Mouse (Mus musculus) forebrain, embryonic 10.5 days (tissue): ENCODE measurements around the gene Lmx1b. TPM values are rescaled to one million over a fixed set of nuclear protein-coding genes. Genes with fewer than 3 reads are reported as not detected.

Experiments used
- DNase-seq: peaks from one replicate; pipeline ENCODE4 v3.0.0-alpha.2; 2017; ENCODE audit warnings: low spot score; ENCODE audit errors: extremely low spot score
- H3K27ac ChIP-seq: fragments of 300-500 bp; sonication (generic); 2 replicates; pipeline ENCODE4 v1.5.1; 2016; ENCODE audit warnings: mild to moderate bottlenecking
- H3K27me3 ChIP-seq: fragments of 300-500 bp; sonication (generic); 2 replicates; pipeline ENCODE4 v1.6.1; 2016; ENCODE audit warnings: mild to moderate bottlenecking; ENCODE audit not compliant: poor library complexity, severe bottlenecking
- H3K36me3 ChIP-seq: fragments of 300-500 bp; sonication (generic); replicated peaks from 2 replicates; pipeline ENCODE4 v1.6.1; 2016; ENCODE audit warnings: mild to moderate bottlenecking, moderate library complexity
- H3K4me1 ChIP-seq: fragments of 300-500 bp; sonication (generic); 2 replicates; pipeline ENCODE4 v1.6.1; 2016
- H3K4me3 ChIP-seq: fragments of 300-500 bp; sonication (generic); 2 replicates; pipeline ENCODE4 v1.5.1; 2016; ENCODE audit warnings: mild to moderate bottlenecking, moderate library complexity
- H3K9me3 ChIP-seq: fragments of 300-500 bp; sonication (generic); 2 replicates; pipeline ENCODE4 v1.6.1; 2016; ENCODE audit warnings: mild to moderate bottlenecking, moderate library complexity
- WGBS: fragments of 180-500 bp; shearing (Covaris S2); methylation state at CpG from one replicate; pipeline ENCODE4 v1.1.7; 2016; 5-methylcytosine and 5-hydroxymethylcytosine counted together
- polyA plus RNA-seq: library from polyadenylated mRNA; unstranded; fragments of >200 nt; fragmentation: Nextera tagmentation; extraction: Ambion mirVana; gene quantifications from 2 replicates; pipeline ENCODE4 v1.2.1, GENCODE M21; 2016

Gene Lmx1b
- polyA plus RNA-seq, 1 experiment from 2014 or later: 1.3 TPM

DNA sequence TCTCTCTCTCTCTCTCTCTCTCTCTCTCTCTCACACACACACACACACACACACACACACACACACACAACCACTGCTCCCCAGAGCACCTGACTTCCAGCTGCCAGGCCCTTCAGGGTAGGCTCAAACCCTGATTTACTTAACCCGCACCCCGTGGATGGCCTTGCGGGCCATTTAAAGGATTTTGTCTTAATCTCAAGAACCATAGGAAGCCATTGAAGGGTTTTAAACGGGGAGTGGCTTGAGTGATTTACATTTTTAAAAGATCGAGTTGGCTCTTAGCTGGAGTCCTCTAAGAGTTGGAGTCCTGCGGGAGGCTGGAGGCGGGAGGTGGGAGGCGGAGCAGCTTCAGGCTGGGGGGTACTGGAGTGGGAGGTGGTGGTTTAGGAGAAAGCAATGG is 58.4 kb downstream of the Lmx1b start:
- peaks cover 68% of the 10 kb centered on the region for H3K4me1 ChIP-seq
- no peak overlapping the region for H3K27ac ChIP-seq

DNA sequence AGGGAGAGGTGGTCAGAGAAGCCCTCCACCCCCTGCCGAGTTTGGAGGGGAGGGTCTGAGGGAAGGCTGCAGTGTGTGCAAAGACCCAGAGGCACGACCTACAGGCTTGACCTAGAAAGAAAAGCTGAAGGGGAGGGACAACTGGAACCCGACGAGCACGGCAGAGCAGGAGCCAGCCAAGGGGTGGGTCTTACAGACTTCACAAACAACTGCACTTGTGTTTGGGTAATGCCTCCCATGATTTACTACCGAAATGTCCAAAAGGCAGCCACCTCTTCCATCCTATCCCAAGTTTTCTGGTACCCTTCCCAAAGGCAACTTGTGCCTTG is 58.9 kb downstream of the Lmx1b start:
- peaks cover 71% of the 10 kb centered on the region for H3K4me1 ChIP-seq
- H3K27ac ChIP-seq: no peak overlapping the region
- DNase-seq: peak; percentile 44
- 1% methylated on average over 6 of the region's 6 CpGs for WGBS
- no peaks in the 10 kb centered on the region for H3K9me3 ChIP-seq
- H3K27me3 ChIP-seq: peaks cover 100% of the 10 kb centered on the region
- no peaks in the 10 kb centered on the region for H3K36me3 ChIP-seq
- peak overlapping the region; percentile 39 for H3K4me3 ChIP-seq

More for the DNA sequence above, 58.4 kb downstream of the Lmx1b start:
- H3K36me3 ChIP-seq: no peaks in the 10 kb centered on the region
- peaks cover 100% of the 10 kb centered on the region for H3K27me3 ChIP-seq
- WGBS: 2% methylated on average over 8 of the region's 8 CpGs
- H3K4me3 ChIP-seq: peak overlapping the region; percentile 39; the same call in 1 of the 2 replicates
- no peaks in the 10 kb centered on the region for H3K9me3 ChIP-seq
- DNase-seq: no peak

DNA sequence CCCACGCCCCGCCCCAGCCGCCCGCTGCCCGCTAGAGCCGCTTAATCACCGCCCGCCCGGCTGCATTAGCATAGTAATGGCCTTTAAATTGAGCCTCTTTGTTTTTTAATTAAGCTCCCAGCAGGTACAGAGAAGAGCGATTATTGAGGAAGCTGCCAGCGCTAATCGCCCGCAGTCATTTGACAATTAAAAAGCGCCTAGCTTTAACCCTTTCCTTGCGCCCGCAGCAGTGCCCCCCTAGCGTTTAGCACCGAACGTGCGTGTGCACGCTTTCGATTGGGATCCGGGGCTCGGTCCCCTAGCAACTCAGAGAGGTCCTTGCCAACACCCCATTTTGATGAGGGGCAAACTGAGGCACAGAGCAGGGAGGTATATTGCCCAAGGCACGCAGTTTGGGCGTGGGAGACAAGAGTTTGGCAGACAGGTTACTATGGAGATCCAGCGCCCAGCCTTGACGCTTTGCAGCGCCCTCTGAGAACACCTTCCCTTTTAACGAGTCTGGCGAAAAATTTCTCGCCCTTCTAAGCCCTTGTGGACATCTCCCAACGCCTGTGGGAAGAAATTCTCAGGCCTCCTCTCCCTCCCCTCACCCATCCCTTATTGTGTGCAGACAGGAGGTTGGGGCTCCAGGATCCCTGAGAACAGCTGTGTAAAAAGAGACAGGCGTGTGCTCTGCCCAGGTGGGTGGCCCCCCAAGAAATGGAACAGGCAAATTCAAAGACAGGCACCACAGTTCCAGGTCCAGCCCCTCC is 59.4 kb downstream of the Lmx1b start:
- Histone ChIP-seq H3K36me3 (no peaks in the 10 kb centered on the region), H3K9me3 (no peaks in the 10 kb centered on the region), H3K27me3 (peaks cover 100% of the 10 kb centered on the region), H3K27ac (no peak overlapping the region), H3K4me1 (peaks cover 68% of the 10 kb centered on the region), H3K4me3 (peak overlapping the region; percentile 39)
- WGBS: under 1% methylated on average over 34 of the region's 34 CpGs
- DNase-seq: peak; percentile 48

DNA sequence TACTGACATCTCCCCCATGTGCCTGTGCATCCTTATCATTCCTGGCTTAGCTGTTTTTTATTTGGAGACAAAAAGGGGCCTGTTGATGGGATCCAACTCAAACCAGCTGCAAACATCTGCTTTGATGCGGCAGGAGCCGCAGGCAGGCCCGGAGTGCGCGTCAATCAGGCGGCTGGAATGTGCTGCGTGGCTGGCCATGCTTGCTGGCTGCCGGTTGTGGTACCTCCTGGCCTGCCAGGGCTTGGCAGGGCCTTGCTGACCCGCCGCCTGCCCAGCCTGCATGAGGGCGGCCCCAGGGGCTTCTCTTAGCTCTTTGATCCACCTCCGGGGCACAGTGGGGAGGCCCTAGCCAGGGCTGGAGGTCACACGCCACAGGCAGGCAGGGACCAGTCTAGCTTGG is 64.9 kb downstream of the Lmx1b start:
- peaks cover 100% of the 10 kb centered on the region for H3K27me3 ChIP-seq
- no peaks in the 10 kb centered on the region for H3K9me3 ChIP-seq
- no peaks in the 10 kb centered on the region for H3K36me3 ChIP-seq
- H3K4me1 ChIP-seq: peaks cover 36% of the 10 kb centered on the region
- WGBS: 27% methylated on average over 13 of the region's 13 CpGs
- DNase-seq: peak; percentile 47
- no peak overlapping the region for H3K4me3 ChIP-seq
- H3K27ac ChIP-seq: peak overlapping the region; percentile 16; the same call in 1 of the 2 replicates

DNA sequence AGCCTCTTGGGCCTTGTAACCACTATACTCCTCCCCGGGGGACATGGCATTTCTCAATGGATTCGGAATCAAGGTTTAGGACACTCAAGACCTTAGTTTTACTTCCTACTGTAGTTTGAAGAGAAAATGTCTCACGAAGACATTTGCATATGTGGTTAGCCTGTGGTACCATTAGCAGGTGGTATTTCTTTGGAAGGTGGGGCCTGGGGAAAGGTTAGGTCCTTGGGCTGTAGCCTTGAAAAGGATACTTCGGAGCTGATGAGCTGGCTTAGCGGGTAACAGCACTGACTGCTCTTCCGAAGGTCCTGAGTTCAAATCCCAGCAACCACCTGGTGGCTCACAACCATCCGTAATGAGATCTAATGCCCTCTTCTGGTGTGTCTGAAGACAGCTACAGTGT is 67.2 kb downstream of the Lmx1b start:
- Histone ChIP-seq H3K27ac (no peak overlapping the region), H3K27me3 (peaks cover 100% of the 10 kb centered on the region), H3K36me3 (no peaks in the 10 kb centered on the region), H3K4me3 (no peak overlapping the region), H3K4me1 (peaks cover 39% of the 10 kb centered on the region), H3K9me3 (no peaks in the 10 kb centered on the region)
- no peak for DNase-seq
- 93% methylated on average over 7 of the region's 7 CpGs for WGBS

DNA sequence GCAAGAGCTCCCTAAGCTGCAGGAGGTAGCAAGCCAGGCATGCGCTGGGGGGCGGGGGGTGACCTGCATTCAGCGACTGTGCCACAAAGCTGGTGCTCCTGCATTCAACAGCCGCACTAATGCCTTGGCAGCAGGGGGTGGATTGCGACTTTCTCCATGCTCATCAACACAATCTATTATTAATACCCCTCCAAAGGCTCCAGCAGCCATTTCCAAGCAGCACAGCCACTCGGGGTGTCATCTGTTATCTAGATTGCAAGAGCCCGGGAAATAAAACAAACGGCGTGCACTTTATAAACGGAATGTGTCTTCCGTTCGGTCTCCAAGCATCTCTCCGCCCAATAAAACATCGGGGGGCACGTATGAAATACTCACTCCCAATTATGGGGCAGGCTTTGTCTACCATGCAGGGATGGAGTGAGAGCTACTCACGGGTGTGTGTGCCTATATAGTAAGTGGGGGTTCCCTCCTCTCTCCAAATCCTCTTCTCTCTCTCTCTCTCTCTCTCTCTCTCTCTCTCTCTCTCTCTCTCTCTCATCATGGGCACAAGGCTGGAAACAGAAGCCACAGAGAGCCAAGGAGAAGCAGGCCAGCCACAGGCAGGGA is 69.0 kb downstream of the Lmx1b start:
- Histone ChIP-seq H3K4me1 (peaks cover 43% of the 10 kb centered on the region), H3K4me3 (no peak overlapping the region), H3K36me3 (no peaks in the 10 kb centered on the region), H3K27me3 (peaks cover 100% of the 10 kb centered on the region), H3K9me3 (no peaks in the 10 kb centered on the region), H3K27ac (no peak overlapping the region)
- WGBS: 41% methylated on average over 16 of the region's 16 CpGs
- no peak for DNase-seq

DNA sequence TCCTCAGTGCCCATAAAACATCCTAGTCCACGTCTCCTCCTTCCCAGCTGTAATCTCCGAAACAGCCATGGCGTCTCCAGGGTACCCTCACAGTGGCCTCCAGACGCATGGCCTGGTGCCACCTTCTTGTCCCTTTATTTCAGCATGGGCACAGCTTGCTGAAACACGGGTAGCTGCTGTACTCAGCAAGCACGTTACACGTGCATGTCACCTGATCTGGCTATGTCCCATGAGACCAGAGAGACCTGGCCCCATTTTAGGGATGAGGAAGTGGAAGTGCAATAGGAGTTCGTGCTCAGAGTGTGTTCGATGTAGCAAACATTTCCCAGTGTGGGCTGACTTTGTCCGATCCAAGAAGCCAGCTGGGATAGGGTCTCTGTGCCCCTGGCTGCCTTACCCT is 70.6 kb downstream of the Lmx1b start:
- peaks cover 100% of the 10 kb centered on the region for H3K27me3 ChIP-seq
- WGBS: 80% methylated on average over 10 of the region's 10 CpGs

DNA sequence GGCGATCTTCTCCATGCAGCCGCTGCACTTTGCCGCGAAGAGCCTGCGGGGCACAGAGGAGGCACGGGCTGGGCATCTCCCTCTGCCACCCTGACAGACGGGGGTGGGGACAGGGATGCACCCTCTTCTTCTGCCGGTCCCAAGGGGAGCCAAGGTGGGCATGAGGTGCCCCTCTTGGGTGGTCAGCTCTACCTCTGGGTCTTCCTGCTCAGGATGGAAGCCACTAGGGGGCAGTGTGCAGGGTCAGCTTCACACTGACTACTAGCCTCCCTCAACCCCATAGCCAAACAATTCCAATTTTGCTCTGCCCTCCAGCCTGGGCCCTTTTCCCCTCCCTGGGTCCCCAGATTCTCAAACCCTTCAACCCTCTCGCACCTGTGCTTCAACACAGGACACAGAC is 71.1 kb downstream of the Lmx1b start:
- WGBS: 35% methylated on average over 9 of the region's 9 CpGs
- no peak overlapping the region for H3K27ac ChIP-seq
- peaks cover 100% of the 10 kb centered on the region for H3K27me3 ChIP-seq
- DNase-seq: peak; percentile 63
- H3K4me3 ChIP-seq: no peak overlapping the region
- no peaks in the 10 kb centered on the region for H3K36me3 ChIP-seq
- H3K4me1 ChIP-seq: peaks cover 31% of the 10 kb centered on the region
- H3K9me3 ChIP-seq: no peaks in the 10 kb centered on the region

More for the DNA sequence above, 70.6 kb downstream of the Lmx1b start:
- Histone ChIP-seq H3K9me3 (no peaks in the 10 kb centered on the region), H3K27ac (no peak overlapping the region), H3K36me3 (no peaks in the 10 kb centered on the region), H3K4me3 (no peak overlapping the region), H3K4me1 (peaks cover 33% of the 10 kb centered on the region)
- DNase-seq: no peak

DNA sequence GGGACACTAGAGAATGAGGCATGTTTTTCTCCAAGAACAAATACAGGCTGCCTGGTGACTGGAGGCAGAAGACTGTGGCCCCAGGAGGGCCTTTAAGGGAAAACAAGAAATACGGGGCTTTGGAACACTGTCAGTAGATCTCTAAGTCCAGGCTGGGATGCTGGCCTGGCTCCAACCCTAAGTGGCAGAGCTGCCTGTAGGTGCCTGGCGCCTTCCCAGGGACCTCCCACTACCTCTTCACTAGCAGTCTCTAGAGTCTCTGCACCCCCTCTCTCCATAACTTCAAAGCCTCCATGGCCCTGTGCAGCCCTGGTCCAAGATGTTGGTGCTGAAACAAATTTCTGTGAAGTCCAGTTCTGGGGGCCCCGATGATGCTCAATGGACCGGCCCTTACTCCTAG is 74.4 kb downstream of the Lmx1b start:
- Histone ChIP-seq H3K27ac (no peak overlapping the region), H3K9me3 (no peaks in the 10 kb centered on the region), H3K4me3 (no peak overlapping the region), H3K27me3 (peaks cover 100% of the 10 kb centered on the region), H3K4me1 (peaks cover 30% of the 10 kb centered on the region), H3K36me3 (no peaks in the 10 kb centered on the region)
- 69% methylated on average over 4 of the region's 4 CpGs for WGBS
- DNase-seq: no peak

DNA sequence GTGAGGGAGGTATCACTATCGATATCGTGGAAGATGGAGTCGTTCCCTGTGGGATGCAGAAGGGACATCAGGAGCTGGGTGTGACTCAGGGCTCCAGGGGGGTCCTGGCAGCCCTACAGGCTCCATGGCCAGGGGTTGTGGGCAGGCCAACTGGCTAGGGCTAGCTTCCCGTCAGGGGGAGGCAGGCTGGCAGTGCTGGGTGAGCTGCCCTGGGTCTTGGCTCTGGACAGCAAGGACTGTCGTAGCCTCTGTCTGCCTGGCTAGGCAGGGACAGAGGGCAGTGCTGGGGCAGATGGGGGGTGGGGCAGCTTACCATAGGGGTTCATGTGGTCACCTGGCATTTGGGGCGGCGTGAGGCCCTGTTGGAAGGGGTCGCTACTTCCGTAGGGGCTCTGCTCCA is 75.6 kb downstream of the Lmx1b start:
- 89% methylated on average over 9 of the region's 9 CpGs for WGBS
- H3K9me3 ChIP-seq: no peaks in the 10 kb centered on the region
- no peak overlapping the region for H3K4me3 ChIP-seq
- no peaks in the 10 kb centered on the region for H3K36me3 ChIP-seq
- peaks cover 100% of the 10 kb centered on the region for H3K27me3 ChIP-seq
- peaks cover 32% of the 10 kb centered on the region for H3K4me1 ChIP-seq
- no peak for DNase-seq
- H3K27ac ChIP-seq: no peak overlapping the region

DNA sequence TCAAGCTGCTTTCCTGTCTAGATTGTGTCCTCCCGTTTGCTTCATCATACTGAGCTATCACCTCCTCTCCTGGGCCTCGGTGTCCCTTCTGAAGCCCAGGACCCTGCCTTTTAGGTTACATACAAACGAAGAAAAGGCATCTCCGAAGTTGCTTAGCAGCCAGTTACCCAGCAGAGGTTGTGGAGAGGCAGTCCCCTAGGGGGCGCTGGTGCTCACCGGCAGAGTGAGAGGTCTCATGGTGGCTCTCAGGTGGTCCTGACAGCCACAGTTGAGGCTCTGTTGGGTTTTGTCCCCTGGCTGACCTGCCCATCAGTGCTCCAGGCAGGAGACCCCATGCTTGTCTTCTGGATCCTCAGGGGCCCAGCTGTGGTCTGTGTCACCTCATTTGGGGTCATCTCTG is 80.6 kb downstream of the Lmx1b start:
- WGBS: 10% methylated on average over 6 of the region's 6 CpGs
- Histone ChIP-seq H3K4me3 (no peak overlapping the region), H3K36me3 (no peaks in the 10 kb centered on the region), H3K9me3 (no peaks in the 10 kb centered on the region), H3K27ac (no peak overlapping the region), H3K27me3 (peaks cover 93% of the 10 kb centered on the region), H3K4me1 (peaks cover 20% of the 10 kb centered on the region)
- peak; percentile 70 for DNase-seq

DNA sequence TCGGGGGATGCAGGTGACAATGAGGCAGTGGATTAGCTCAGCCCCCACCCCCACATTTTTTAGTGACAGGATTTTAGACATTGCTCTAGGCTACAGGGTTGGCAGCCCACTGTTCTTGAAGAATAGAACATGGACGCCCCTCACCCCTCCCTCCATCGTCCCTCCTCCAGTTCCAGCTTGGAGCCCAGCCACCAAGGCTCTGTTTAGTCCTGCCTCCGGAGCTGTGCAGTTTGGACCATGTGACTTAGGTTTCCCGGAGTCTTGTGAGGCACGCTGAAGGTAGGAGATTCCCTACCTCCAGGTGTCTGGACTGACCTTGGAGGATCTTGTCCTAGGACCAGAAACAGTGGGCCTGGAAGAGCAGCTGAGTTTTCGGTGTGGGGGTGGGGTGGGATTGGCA is 81.0 kb downstream of the Lmx1b start:
- no peak for DNase-seq
- H3K36me3 ChIP-seq: no peaks in the 10 kb centered on the region
- H3K9me3 ChIP-seq: no peaks in the 10 kb centered on the region
- WGBS: 25% methylated on average over 7 of the region's 7 CpGs
- H3K27me3 ChIP-seq: peaks cover 89% of the 10 kb centered on the region
- H3K27ac ChIP-seq: no peak overlapping the region
- no peak overlapping the region for H3K4me3 ChIP-seq
- H3K4me1 ChIP-seq: peaks cover 20% of the 10 kb centered on the region

DNA sequence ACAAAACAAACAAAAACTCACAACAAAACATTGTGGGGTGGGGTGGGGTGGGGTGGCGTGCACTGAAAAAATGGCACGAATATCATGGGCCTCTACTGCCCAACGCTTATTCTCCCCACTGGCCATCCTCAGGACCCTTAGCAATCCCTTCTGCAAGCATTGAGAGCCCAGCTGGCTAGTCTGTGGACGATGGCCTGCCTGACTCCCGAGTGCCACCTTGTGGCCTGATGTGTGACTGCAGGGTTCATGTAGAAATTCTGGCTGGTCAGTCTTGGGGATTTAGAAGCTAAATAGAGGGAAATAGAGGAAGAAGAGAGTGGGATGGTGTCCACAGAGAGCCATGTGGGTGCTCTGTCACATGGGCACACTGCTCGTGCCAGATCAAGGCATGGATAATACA is 82.1 kb downstream of the Lmx1b start:
- peak; percentile 83 for DNase-seq
- Histone ChIP-seq H3K27ac (no peak overlapping the region), H3K36me3 (no peaks in the 10 kb centered on the region), H3K27me3 (peaks cover 78% of the 10 kb centered on the region), H3K9me3 (no peaks in the 10 kb centered on the region), H3K4me3 (no peak overlapping the region), H3K4me1 (peaks cover 20% of the 10 kb centered on the region)
- WGBS: 5% methylated on average over 6 of the region's 6 CpGs
